8 mouse cellular contexts compared by ENCODE assay signal in genomic region chr9:100544948-100545714, GRCm38 (mm10). TPM values are rescaled to one million over a fixed set of nuclear protein-coding genes. Genes with fewer than 3 reads are reported as not detected.
DNase-seq lines count a peak whose midpoint lies in the region; ATAC-seq lines count a peak whose summit lies in the region.

No protein-coding gene starts in this region.

- no peak for ATAC-seq in kidney, embryonic 16.5 days (ENCODE audit: low FRiP score, low TSS enrichment)
- ATAC-seq in intestine, embryonic 16.5 days = no peak
- ATAC-seq in midbrain, embryonic 16.5 days = peak; percentile 61

- H3K9me3 ChIP-seq in kidney, embryonic 16.5 days (ENCODE audit: low read length) = peaks cover 6% of the 10 kb centered on the region
- H3K9me3 ChIP-seq in erythroblast, embryonic 14.5 days (ENCODE audit: control insufficient read depth, low read length) = peaks cover 9% of the 10 kb centered on the region
- H3K9me3 ChIP-seq in intestine, embryonic 16.5 days (ENCODE audit: control insufficient read depth, low read length) = peaks cover 5% of the 10 kb centered on the region
- H3K9me3 ChIP-seq in midbrain, embryonic 16.5 days (replicated peaks; ENCODE audit: control insufficient read depth, low read length, poor library complexity, severe bottlenecking) = peaks cover 8% of the 10 kb centered on the region; the same call in 1 of the 2 replicates

- peak overlapping the region; percentile 92 for H3K9ac ChIP-seq in kidney, embryonic 16.5 days (replicated peaks; ENCODE audit: low read length)
- peak overlapping the region; percentile 97 for H3K9ac ChIP-seq in intestine, embryonic 16.5 days (ENCODE audit: low read depth, low read length)
- peak overlapping the region; percentile 91 for H3K9ac ChIP-seq in midbrain, embryonic 16.5 days (ENCODE audit: low read depth, low read length)

- peak overlapping the region; percentile 81 for H3K4me2 ChIP-seq in kidney, embryonic 16.5 days (replicated peaks; ENCODE audit: low read depth, low read length)
- H3K4me2 ChIP-seq in intestine, embryonic 16.5 days (ENCODE audit: low read depth, low read length) = peak overlapping the region; percentile 75
- peak overlapping the region; percentile 53 for H3K4me2 ChIP-seq in midbrain, embryonic 16.5 days (ENCODE audit: low read length)

- peak overlapping the region; percentile 96 for H3K27ac ChIP-seq in kidney, embryonic 16.5 days (ENCODE audit: low read length)
- H3K27ac ChIP-seq in intestine, embryonic 16.5 days (ENCODE audit: low read length) = peak overlapping the region; percentile 95
- H3K27ac ChIP-seq in midbrain, embryonic 16.5 days (ENCODE audit: low read length) = peak overlapping the region; percentile 96

- H3K4me1 ChIP-seq in kidney, embryonic 16.5 days (ENCODE audit: insufficient read depth, low read length) = peaks cover 18% of the 10 kb centered on the region
- H3K4me1 ChIP-seq in erythroblast, embryonic 14.5 days (ENCODE audit: control insufficient read depth) = peaks cover 28% of the 10 kb centered on the region
- peaks cover 8% of the 10 kb centered on the region for H3K4me1 ChIP-seq in intestine, embryonic 16.5 days (ENCODE audit: control insufficient read depth, insufficient read depth, low read length)
- H3K4me1 ChIP-seq in midbrain, embryonic 16.5 days (ENCODE audit: control insufficient read depth, insufficient read depth, low read length) = peaks cover 24% of the 10 kb centered on the region

- H3K36me3 ChIP-seq in kidney, embryonic 16.5 days (ENCODE audit: insufficient read depth, low read length) = peaks cover 9% of the 10 kb centered on the region; the same call in 1 of the 2 replicates
- peaks cover 3% of the 10 kb centered on the region; the same call in 1 of the 2 replicates for H3K36me3 ChIP-seq in erythroblast, embryonic 14.5 days (ENCODE audit: control insufficient read depth)
- no peaks in the 10 kb centered on the region for H3K36me3 ChIP-seq in intestine, embryonic 16.5 days (ENCODE audit: control insufficient read depth, insufficient read depth, low read length)
- H3K36me3 ChIP-seq in midbrain, embryonic 16.5 days (ENCODE audit: control insufficient read depth, insufficient read depth, low read length) = peaks cover 12% of the 10 kb centered on the region

- DNase-seq in kidney, adult 8-10 months = no peak
- DNase-seq in MN1 (ENCODE audit: low spot score) = peak; percentile 26
- DNase-seq in adrenal gland, adult 2 months = no peak
- DNase-seq in layer of hippocampus, postnatal 36 days = no peak

- peak overlapping the region; percentile 90 for H3K4me3 ChIP-seq in kidney, embryonic 16.5 days (ENCODE audit: low read length)
- peak overlapping the region; percentile 99 for H3K4me3 ChIP-seq in erythroblast, embryonic 14.5 days (replicated peaks)
- H3K4me3 ChIP-seq in intestine, embryonic 16.5 days (ENCODE audit: low read length) = peak overlapping the region; percentile 94
- H3K4me3 ChIP-seq in midbrain, embryonic 16.5 days (ENCODE audit: low read depth, low read length) = peak overlapping the region; percentile 76

- no peaks in the 10 kb centered on the region for H3K27me3 ChIP-seq in kidney, embryonic 16.5 days (ENCODE audit: insufficient read depth, low read length)
- no peaks in the 10 kb centered on the region for H3K27me3 ChIP-seq in erythroblast, embryonic 14.5 days (ENCODE audit: control insufficient read depth)
- no peaks in the 10 kb centered on the region for H3K27me3 ChIP-seq in intestine, embryonic 16.5 days (replicated peaks; ENCODE audit: control insufficient read depth, insufficient read depth, low read length)
- H3K27me3 ChIP-seq in midbrain, embryonic 16.5 days (ENCODE audit: control insufficient read depth, insufficient read depth, low read depth, low read length) = no peaks in the 10 kb centered on the region

- under 1% methylated on average over 36 of the region's 38 CpGs for WGBS in kidney, embryonic 16.5 days
- under 1% methylated on average over 36 of the region's 38 CpGs for WGBS in intestine, embryonic 16.5 days
- under 1% methylated on average over 32 of the region's 38 CpGs for WGBS in midbrain, embryonic 16.5 days

RNA-seq across cellular contexts. Expression of gene Nck1, which starts 0.8 kb away (rescaled TPM):
- 79.2 and 81.6 TPM in 2 replicates for polyA plus RNA-seq in kidney, embryonic 16.5 days (2015; fragmentation: Nextera tagmentation; extraction: Ambion mirVana)
- 0.12 and 0.13 TPM in 2 replicates for polyA plus RNA-seq in erythroblast, embryonic 14.5 days (2012)
- 56.9 and 57.8 TPM in 2 replicates for polyA plus RNA-seq in intestine, embryonic 16.5 days (2015; fragmentation: Nextera tagmentation; extraction: Ambion mirVana)
- polyA plus RNA-seq in midbrain, embryonic 16.5 days (2015; fragmentation: Nextera tagmentation; extraction: Ambion mirVana) = 62.0 and 65.1 TPM in 2 replicates
- 10 to 100 TPM; 45.5 to 46.7 TPM for total RNA-seq in adrenal gland, adult 2 months (2021)
- 0.29 and 0.39 TPM in 2 replicates for polyA plus RNA-seq in adrenal gland, adult 2 months (2012; rRNA removed)
- 10 to 100 TPM; 36.7 to 36.9 TPM for total RNA-seq in layer of hippocampus, postnatal 36 days (2021)

RNA-seq across cellular contexts. Expression of gene Slc35g2, which starts 25.8 kb away (rescaled TPM):
- 5.6 and 6.0 TPM in 2 replicates for polyA plus RNA-seq in kidney, embryonic 16.5 days (2015; fragmentation: Nextera tagmentation; extraction: Ambion mirVana)
- not detected in 2 replicates for polyA plus RNA-seq in erythroblast, embryonic 14.5 days (2012)
- 3.9 and 4.0 TPM in 2 replicates for polyA plus RNA-seq in intestine, embryonic 16.5 days (2015; fragmentation: Nextera tagmentation; extraction: Ambion mirVana)
- 19.4 and 21.9 TPM in 2 replicates for polyA plus RNA-seq in midbrain, embryonic 16.5 days (2015; fragmentation: Nextera tagmentation; extraction: Ambion mirVana)
- 10 to 100 TPM in 1 of 2 experiments, 1 to 10 TPM in 1; 6.2 to 13.2 TPM for total RNA-seq in adrenal gland, adult 2 months (2021)
- polyA plus RNA-seq in adrenal gland, adult 2 months (2012; rRNA removed) = 0.95 and 1.8 TPM in 2 replicates
- 10 to 100 TPM; 17.6 to 19.8 TPM for total RNA-seq in layer of hippocampus, postnatal 36 days (2021)

RNA-seq across cellular contexts. Expression of gene Stag1, which starts 52.5 kb away (rescaled TPM):
- 32.1 and 43.4 TPM in 2 replicates for polyA plus RNA-seq in kidney, embryonic 16.5 days (2015; fragmentation: Nextera tagmentation; extraction: Ambion mirVana)
- 0.50 and 0.56 TPM in 2 replicates for polyA plus RNA-seq in erythroblast, embryonic 14.5 days (2012)
- 24.8 and 29.4 TPM in 2 replicates for polyA plus RNA-seq in intestine, embryonic 16.5 days (2015; fragmentation: Nextera tagmentation; extraction: Ambion mirVana)
- polyA plus RNA-seq in midbrain, embryonic 16.5 days (2015; fragmentation: Nextera tagmentation; extraction: Ambion mirVana) = 26.5 and 32.8 TPM in 2 replicates
- 10 to 100 TPM; 29.1 to 37.7 TPM for total RNA-seq in adrenal gland, adult 2 months (2021)
- polyA plus RNA-seq in adrenal gland, adult 2 months (2012; rRNA removed) = 1.7 and 2.7 TPM in 2 replicates
- total RNA-seq in layer of hippocampus, postnatal 36 days (2021) = 10 to 100 TPM; 56.8 to 67.8 TPM

RNA-seq across cellular contexts. Expression of gene Il20rb, which starts 58.5 kb away (rescaled TPM):
- 0.75 and 1.1 TPM in 2 replicates for polyA plus RNA-seq in kidney, embryonic 16.5 days (2015; fragmentation: Nextera tagmentation; extraction: Ambion mirVana)
- 0.04 and 0.08 TPM in 2 replicates for polyA plus RNA-seq in erythroblast, embryonic 14.5 days (2012)
- polyA plus RNA-seq in intestine, embryonic 16.5 days (2015; fragmentation: Nextera tagmentation; extraction: Ambion mirVana) = 0.98 and 1.1 TPM in 2 replicates
- 0.16 and 0.32 TPM in 2 replicates for polyA plus RNA-seq in midbrain, embryonic 16.5 days (2015; fragmentation: Nextera tagmentation; extraction: Ambion mirVana)
- 1 to 10 TPM in 1 of 2 experiments, under 1 TPM in 1; 0.52 to 1.8 TPM for total RNA-seq in adrenal gland, adult 2 months (2021)
- 0.42 and 0.70 TPM in 2 replicates for polyA plus RNA-seq in adrenal gland, adult 2 months (2012; rRNA removed)
- total RNA-seq in layer of hippocampus, postnatal 36 days (2021) = 1 to 10 TPM; 4.4 to 6.3 TPM

Comparison
In these comparisons a context has a peak if more than half of its experiments do, and no peak if none do; other contexts are left out.
1. RNA of gene Nck1, which starts 0.8 kb away (polyA plus RNA-seq): 79.2 to 81.6 TPM in kidney, embryonic 16.5 days, 62.0 to 65.1 TPM in midbrain, embryonic 16.5 days and 56.9 to 57.8 TPM in intestine, embryonic 16.5 days; 0.29 to 0.39 TPM in adrenal gland, adult 2 months and 0.12 to 0.13 TPM in erythroblast, embryonic 14.5 days; every median in the first group is over 10 times any median in the second.
2. Peak in every context shown above with its lines, with median percentiles within 50 percentile points of each other: H3K27ac ChIP-seq, H3K4me2 ChIP-seq, H3K4me3 ChIP-seq and H3K9ac ChIP-seq.